Mouse (Mus musculus) bone marrow macrophage, adult 2 months (primary cell): ENCODE results near the gene Nusap1. TPM values are rescaled to one million over a fixed set of nuclear protein-coding genes. Genes with fewer than 3 reads are reported as not detected.
A peak's percentile ranks its signal among the peaks of the same experiment; 100 is the strongest.
"Not testable (repeated sequence)": the region's sequence is repeated elsewhere in the genome, so short reads cannot be mapped to it uniquely, and the experiment has no call there.

Source experiments
- H3K27ac ChIP-seq: 2 replicates; pipeline ENCODE4 v1.5.1; 2012; ENCODE audit warnings: low read depth, low read length; ENCODE audit not compliant: insufficient read depth
- H3K4me1 ChIP-seq: 2 replicates; pipeline ENCODE4 v1.6.1; 2012; ENCODE audit warnings: low read length; ENCODE audit not compliant: control insufficient read depth, insufficient read depth
- H3K4me3 ChIP-seq: 2 replicates; pipeline ENCODE4 v1.5.1; 2012; ENCODE audit warnings: mild to moderate bottlenecking, low read length, moderate library complexity; ENCODE audit not compliant: insufficient read depth
- CTCF ChIP-seq: IDR thresholded peaks from 2 replicates; pipeline ENCODE4 v1.5.1; 2012; ENCODE audit warnings: low read depth, mild to moderate bottlenecking, low read length, moderate library complexity
- POLR2A ChIP-seq: IDR thresholded peaks from 2 replicates; pipeline ENCODE4 v1.6.1; 2012; ENCODE audit warnings: mild to moderate bottlenecking, low read depth, low read length, borderline replicate concordance
- polyA plus RNA-seq: library from polyadenylated mRNA; stranded (reverse); fragments of >200 nt; gene quantifications from 2 replicates; pipeline ENCODE4 v1.2.4, GENCODE M21; 2012; ENCODE audit not compliant: missing spikeins, insufficient read depth, insufficient read length

Nusap1 gene
- polyA plus RNA-seq, 1 experiment, result 50.3 TPM

DNA sequence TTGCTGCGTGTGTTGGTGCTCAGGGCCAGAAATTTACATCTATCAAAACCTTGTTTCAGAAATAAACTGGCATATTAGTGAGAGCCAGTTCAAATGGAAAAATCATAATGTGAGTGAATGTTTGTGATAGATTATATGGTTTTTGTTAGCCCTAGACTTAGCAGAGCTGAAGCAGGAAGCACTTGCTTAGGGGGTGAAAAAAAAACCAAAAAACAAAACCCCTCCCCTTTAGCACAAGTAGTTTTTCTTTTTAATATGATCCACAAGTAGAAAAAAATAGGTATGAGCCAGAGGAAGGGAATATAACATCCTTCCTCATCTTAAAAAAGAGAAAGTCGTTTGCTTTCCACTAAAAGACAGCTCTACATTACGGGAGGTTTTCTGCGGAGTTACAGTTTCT, 22.8 kb upstream of the Nusap1 start:
- Histone ChIP-seq H3K4me1 (peaks cover 12% of the 10 kb centered on the region), H3K27ac (no peak overlapping the region), H3K4me3 (peak overlapping the region; percentile 86)
- TF ChIP-seq POLR2A (no peak), CTCF (no peak)

DNA sequence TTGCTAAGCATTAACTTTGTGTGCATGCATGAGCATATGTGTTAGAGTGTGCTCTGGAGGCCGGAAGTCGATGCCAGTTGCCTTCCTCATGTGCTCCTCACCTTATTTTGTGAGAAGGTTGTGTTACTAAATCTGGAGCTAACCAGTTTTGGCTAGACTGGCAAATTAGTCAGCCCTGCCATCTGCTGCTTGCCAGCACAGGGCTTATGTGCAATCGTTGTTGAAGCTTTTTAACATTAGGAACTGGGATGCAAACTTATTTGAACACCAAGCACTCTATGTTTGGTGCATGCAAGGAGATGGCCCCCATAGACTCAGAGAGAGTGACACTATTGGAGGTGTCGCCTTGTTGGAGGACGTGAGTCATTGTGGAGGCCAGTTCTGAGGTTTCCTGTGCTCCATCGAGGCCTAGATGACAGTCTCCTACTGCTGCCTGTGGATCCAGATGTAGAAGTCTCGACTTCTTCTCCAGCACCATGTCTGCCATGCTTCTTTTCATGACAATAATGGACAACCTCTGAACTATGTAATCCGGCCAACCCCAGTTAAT, 21.2 kb upstream of the Nusap1 start:
- no peak overlapping the region for H3K27ac ChIP-seq
- TF ChIP-seq CTCF (no peak), POLR2A (no peak)
- no peak overlapping the region for H3K4me3 ChIP-seq
- peaks cover 14% of the 10 kb centered on the region for H3K4me1 ChIP-seq

DNA sequence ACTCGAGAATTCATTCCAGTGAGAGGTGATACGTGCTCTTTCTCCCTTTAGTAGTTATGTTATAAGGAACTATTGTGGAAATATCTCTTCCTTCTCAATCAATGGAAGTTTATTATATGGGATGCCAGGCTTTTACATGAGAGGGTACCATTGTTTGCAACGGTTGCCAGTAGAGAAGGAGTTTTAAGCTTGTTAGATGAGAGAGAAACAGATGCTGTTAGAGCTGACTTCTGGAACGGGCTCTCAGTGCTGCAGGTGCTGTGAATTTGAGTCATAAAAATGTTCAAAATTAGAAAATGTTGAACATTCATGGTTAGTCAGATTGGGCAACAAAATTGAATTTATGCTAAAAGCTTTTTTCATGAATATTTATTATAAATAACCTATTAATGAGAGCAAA, 17.1 kb upstream of the Nusap1 start:
- Histone ChIP-seq H3K4me1 (peaks cover 12% of the 10 kb centered on the region), H3K4me3 (no peak overlapping the region), H3K27ac (no peak overlapping the region)
- no peak for TF ChIP-seq POLR2A
- TF ChIP-seq CTCF, result no peak

DNA sequence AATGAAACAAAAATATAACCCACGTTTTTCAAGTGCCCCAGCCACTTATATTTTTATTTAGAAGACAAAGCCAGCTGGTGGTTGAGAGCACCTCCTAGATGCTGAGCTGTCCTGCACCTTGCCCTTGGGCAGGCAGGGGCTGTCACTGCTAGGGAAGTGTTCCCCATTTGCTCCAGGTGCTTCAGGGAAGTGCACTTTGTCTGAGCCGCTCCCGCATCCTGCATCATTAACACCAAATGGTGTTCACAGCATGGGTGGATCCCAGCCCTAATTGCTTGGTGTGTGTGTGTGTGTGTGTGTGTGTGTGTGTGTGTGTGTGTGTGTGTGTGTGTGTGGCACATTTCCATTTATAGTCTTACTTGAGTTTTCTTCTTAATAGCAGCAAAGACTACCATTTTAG, 16.5 kb upstream of the Nusap1 start:
- not testable (repeated sequence) for H3K4me3 ChIP-seq, H3K27ac ChIP-seq
- H3K4me1 ChIP-seq, result peaks cover 12% of the 10 kb centered on the region

DNA sequence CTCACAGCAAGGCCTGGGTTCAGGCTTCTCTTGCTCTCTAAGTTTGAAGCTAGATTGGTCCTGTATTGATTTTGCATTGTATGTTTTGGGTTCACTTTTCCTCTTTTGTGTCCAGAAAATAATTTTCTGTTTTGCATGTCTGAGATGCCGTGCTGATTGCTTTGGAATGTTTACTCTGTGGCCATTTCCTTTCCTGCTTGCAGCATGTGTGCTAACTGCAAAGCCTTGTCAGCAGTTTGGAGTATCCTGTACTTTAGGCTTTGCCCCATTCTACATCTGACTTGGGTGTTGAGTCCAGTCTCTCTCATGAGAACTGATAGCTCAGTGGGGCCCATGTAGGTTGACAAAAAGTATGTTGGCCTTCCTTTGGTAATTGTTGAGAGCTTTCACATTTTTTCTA, 15.6 kb upstream of the Nusap1 start:
- peaks cover 5% of the 10 kb centered on the region; the same call in 1 of the 2 replicates for H3K4me1 ChIP-seq
- H3K4me3 ChIP-seq, result no peak overlapping the region
- no peak overlapping the region for H3K27ac ChIP-seq
- TF ChIP-seq CTCF, result no peak
- no peak for TF ChIP-seq POLR2A

- Histone ChIP-seq H3K4me3 (no peak overlapping the region), H3K4me1 (peaks cover 5% of the 10 kb centered on the region; the same call in 1 of the 2 replicates), H3K27ac (no peak overlapping the region)
- TF ChIP-seq POLR2A (no peak), CTCF (no peak)
Measured at GRCm38 (mm10) chr2:119603909-119604308, 14.2 kb upstream of the Nusap1 start.

DNA sequence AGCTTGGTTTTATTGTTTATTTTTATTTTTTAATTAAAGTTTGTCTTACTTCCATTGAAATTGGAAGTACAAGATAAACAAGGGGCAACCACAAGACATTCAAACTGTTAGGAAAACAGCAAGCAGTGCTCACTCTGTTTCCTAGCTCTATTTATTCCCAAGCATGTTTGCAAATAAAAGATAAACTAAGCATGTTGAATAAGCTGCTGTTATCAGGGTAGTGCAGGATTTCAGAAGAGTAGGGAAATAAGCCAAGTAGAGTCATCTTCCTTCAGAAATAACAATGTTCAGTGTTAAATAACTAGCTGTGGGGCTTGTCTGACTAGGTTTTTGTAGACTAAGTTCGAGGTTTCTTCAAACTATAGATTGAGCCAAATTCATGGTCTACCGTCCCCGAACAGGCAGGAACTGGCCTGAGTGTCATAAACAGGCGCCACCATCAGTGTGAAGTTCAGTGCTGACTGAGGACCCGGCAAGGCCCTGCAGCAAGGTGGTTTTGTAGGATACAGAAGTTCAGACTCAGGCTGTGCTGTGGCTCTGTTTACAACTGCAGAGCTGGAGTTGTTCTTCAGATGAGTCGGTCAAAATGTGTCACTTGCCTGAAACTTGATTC, 12.6 kb upstream of the Nusap1 start:
- TF ChIP-seq POLR2A (no peak), CTCF (no peak)
- Histone ChIP-seq H3K27ac (no peak overlapping the region), H3K4me3 (no peak overlapping the region), H3K4me1 (0 out of 2 replicates have a peak, but pooled peaks cover 5% of the 10 kb centered on the region)

GRCm38 (mm10) chr2:119607023-119607422, 11.1 kb upstream of the Nusap1 start:
- no peak for TF ChIP-seq CTCF
- TF ChIP-seq POLR2A, result no peak
- peaks cover 8% of the 10 kb centered on the region; the same call in 1 of the 2 replicates for H3K4me1 ChIP-seq
- no peak overlapping the region for H3K4me3 ChIP-seq
- H3K27ac ChIP-seq, result no peak overlapping the region

- H3K27ac ChIP-seq, result peak overlapping the region; percentile 7; the same call in 1 of the 2 replicates
- no peak for TF ChIP-seq POLR2A
- TF ChIP-seq CTCF, result no peak
- H3K4me1 ChIP-seq, result peaks cover 9% of the 10 kb centered on the region; the same call in 1 of the 2 replicates
- peak overlapping the region; percentile 91 for H3K4me3 ChIP-seq
Measured at GRCm38 (mm10) chr2:119617841-119618198, 278 bp upstream of the Nusap1 start.

DNA sequence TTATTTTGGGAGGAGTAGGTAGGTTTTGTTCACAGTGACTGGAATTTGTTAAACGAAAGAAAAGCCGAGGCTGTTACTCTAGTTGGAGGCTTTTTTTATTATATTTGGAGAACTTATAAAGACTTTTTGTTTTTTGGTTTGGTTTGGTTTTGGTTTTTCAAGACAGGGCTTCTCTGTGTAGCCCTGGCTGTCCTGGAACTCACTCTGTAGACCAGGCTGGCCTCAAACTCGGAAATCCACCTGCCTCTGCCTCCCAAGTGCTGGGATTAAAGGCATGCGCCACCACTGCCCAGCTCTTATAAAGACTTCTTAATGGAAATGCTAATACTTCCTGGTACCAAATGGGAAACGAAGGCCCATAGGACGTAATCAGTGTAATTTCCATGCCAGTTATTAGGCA, 904 bp downstream of the Nusap1 start:
- H3K4me1 ChIP-seq, result not testable (repeated sequence)
- Histone ChIP-seq H3K27ac (peak overlapping the region; percentile 44), H3K4me3 (peak overlapping the region; percentile 84)

DNA sequence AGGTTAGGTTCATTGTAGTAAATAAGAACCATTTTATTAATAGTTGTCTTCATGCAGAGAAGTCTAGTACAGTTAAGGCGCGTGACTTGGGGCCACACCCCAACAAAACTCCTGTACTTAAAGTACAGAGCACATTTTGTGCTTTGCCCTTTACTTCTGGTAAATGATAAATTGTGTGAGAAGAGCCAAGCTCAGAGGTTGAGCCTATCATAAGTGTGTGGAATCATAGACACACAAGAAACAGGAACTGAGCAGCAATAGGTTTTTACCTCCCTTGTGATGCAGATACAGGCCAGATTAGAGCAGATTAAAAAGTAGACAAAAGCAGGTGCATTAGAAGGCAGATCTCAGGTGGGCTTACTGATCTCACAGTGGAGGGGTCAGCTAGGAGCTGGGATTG, 3.2 kb downstream of the Nusap1 start:
- Histone ChIP-seq H3K4me3 (no peak overlapping the region), H3K4me1 (peaks cover 9% of the 10 kb centered on the region; the same call in 1 of the 2 replicates), H3K27ac (no peak overlapping the region)
- no peak for TF ChIP-seq CTCF
- no peak for TF ChIP-seq POLR2A
